ENCODE assay signal across 19 mouse cellular contexts in the genomic region with DNA sequence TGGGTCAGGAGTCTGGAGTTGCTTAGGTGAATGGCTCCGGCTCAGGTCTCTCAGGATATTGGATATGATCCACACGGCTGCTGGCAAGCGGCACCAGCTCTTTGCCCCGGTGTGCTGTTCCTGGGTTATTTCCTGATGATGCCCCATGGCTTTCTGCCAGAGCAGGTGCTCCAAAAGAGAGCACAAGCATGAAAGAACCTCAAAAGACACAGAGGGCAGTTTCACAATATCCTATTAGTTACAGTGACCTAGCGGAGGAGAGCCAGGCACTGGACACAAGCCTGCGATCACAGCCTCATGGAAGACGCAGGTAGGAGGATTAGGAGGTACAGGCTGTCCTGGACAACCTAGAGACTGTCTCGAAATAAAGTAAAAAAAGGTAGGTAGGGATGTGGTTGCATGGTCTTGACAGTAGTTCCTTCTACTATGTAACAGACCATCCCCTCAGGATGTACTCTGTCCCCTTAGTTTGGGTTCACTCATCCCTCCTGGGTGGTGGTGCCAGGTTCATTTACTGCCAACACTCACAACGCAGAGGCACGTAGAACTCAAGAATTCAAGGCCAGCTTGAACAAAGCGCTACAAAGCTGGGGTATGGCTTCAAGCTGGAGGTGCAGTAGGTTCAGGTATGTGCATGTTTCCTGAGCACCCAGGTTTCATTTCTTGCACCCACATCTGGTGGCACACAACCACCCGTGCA. TPM values are rescaled to one million over a fixed set of nuclear protein-coding genes. Genes with fewer than 3 reads are reported as not detected.
A peak's percentile ranks its signal among the peaks of the same experiment; 100 is the strongest.
DNase-seq lines count a peak whose midpoint lies in the region; ATAC-seq and TF ChIP-seq lines count a peak whose summit lies in the region.
"Had no signal": no experiment of that assay in that cellular context is flagged by ENCODE, and none has a peak within 500 bp of the region (broad histone marks: within the 10 kb centered on the region; RNA-seq: fewer than 3 reads in every experiment).

No protein-coding gene starts in this region.

- DNase-seq in urinary bladder, postnatal 36 days (ENCODE audit: low spot score in 2 of 2), result peak; percentile 26 to 28
- no peak for DNase-seq in urinary bladder, postnatal 4 days (ENCODE audit: low spot score in 2 of 2)
- no peak for DNase-seq in left cerebral cortex, adult 11 months (ENCODE audit: low spot score)
- DNase-seq in layer of hippocampus, adult 2 months (ENCODE audit: low spot score in 2 of 2), result no peak
- DNase-seq in hindbrain, postnatal 0 days (ENCODE audit: low spot score), result no peak
- DNase-seq: cerebellum, adult 8-10 months; embryo, embryonic 11 days; gastrocnemius, postnatal 25 days; heart, postnatal 14 days; right cerebral cortex, adult 18-20 months had no signal

- no peaks in the 10 kb centered on the region for H3K27me3 ChIP-seq in kidney, embryonic 15.5 days
- H3K27me3 ChIP-seq in lung, embryonic 15.5 days, result no peaks in the 10 kb centered on the region
- H3K27me3 ChIP-seq in hindbrain, postnatal 0 days (ENCODE audit: insufficient read depth, low read length), result no peaks in the 10 kb centered on the region
- H3K27me3 ChIP-seq: embryonic facial prominence, embryonic 15.5 days had no signal

- H3K4me3 ChIP-seq in kidney, embryonic 15.5 days (replicated peaks), result no peak overlapping the region
- no peak overlapping the region for H3K4me3 ChIP-seq in lung, embryonic 15.5 days
- no peak overlapping the region for H3K4me3 ChIP-seq in layer of hippocampus, adult 2 months
- no peak overlapping the region for H3K4me3 ChIP-seq in hindbrain, postnatal 0 days (ENCODE audit: low read length)
- H3K4me3 ChIP-seq: embryonic facial prominence, embryonic 15.5 days; hindbrain, embryonic 13.5 days had no signal

- no peak for TF ChIP-seq CTCF in layer of hippocampus, adult 2 months (conservative IDR thresholded peaks at IDR 0.05)
- TF ChIP-seq CTCF in hindbrain, postnatal 0 days (IDR thresholded peaks at IDR 0.05; ENCODE audit: low read depth), result no peak

- H3K27ac ChIP-seq in kidney, embryonic 15.5 days, result peak overlapping the region; percentile 79
- H3K27ac ChIP-seq in lung, embryonic 15.5 days, result peak overlapping the region; percentile 76; the same call in 1 of the 2 replicates
- no peak overlapping the region for H3K27ac ChIP-seq in layer of hippocampus, adult 2 months
- H3K27ac ChIP-seq in hindbrain, postnatal 0 days, result no peak overlapping the region
- H3K27ac ChIP-seq: embryonic facial prominence, embryonic 15.5 days; hindbrain, embryonic 13.5 days; liver, embryonic 14.5 days had no signal

- H3K9me3 ChIP-seq in kidney, embryonic 15.5 days (replicated peaks), result no peaks in the 10 kb centered on the region
- no peaks in the 10 kb centered on the region for H3K9me3 ChIP-seq in lung, embryonic 15.5 days
- H3K9me3 ChIP-seq in hindbrain, postnatal 0 days (ENCODE audit: low read length), result no peaks in the 10 kb centered on the region
- H3K9me3 ChIP-seq: embryonic facial prominence, embryonic 15.5 days; hindbrain, embryonic 13.5 days had no signal

- no peaks in the 10 kb centered on the region for H3K36me3 ChIP-seq in kidney, embryonic 15.5 days
- H3K36me3 ChIP-seq in lung, embryonic 15.5 days, result no peaks in the 10 kb centered on the region
- no peaks in the 10 kb centered on the region for H3K36me3 ChIP-seq in hindbrain, postnatal 0 days (ENCODE audit: insufficient read depth, low read length)
- H3K36me3 ChIP-seq: embryonic facial prominence, embryonic 15.5 days; hindbrain, embryonic 13.5 days had no signal

- ATAC-seq in kidney, embryonic 15.5 days (replicated peaks; ENCODE audit: low FRiP score), result no peak
- ATAC-seq in lung, embryonic 15.5 days (ENCODE audit: borderline replicate concordance, extremely low read depth, low FRiP score, low TSS enrichment), result no peak
- no peak for ATAC-seq in hindbrain, postnatal 0 days
- ATAC-seq: intestine, embryonic 16.5 days had no signal

- no peak overlapping the region for H3K9ac ChIP-seq in kidney, embryonic 15.5 days
- H3K9ac ChIP-seq in lung, embryonic 15.5 days, result no peak overlapping the region
- H3K9ac ChIP-seq in hindbrain, postnatal 0 days (replicated peaks; ENCODE audit: low read length), result no peak overlapping the region
- H3K9ac ChIP-seq: embryonic facial prominence, embryonic 15.5 days; hindbrain, embryonic 13.5 days; liver, embryonic 14.5 days had no signal

- peaks cover 20% of the 10 kb centered on the region for H3K4me1 ChIP-seq in kidney, embryonic 15.5 days
- peaks cover 10% of the 10 kb centered on the region for H3K4me1 ChIP-seq in lung, embryonic 15.5 days
- H3K4me1 ChIP-seq in hindbrain, postnatal 0 days (ENCODE audit: insufficient read depth, low read length), result 0 out of 2 replicates have a peak, but pooled peaks cover 5% of the 10 kb centered on the region

- H3K4me2 ChIP-seq in kidney, embryonic 15.5 days, result no peak overlapping the region
- H3K4me2 ChIP-seq in lung, embryonic 15.5 days, result no peak overlapping the region
- no peak overlapping the region for H3K4me2 ChIP-seq in hindbrain, postnatal 0 days (ENCODE audit: low read depth, low read length)
- H3K4me2 ChIP-seq: embryonic facial prominence, embryonic 15.5 days; heart, embryonic 11.5 days; hindbrain, embryonic 13.5 days had no signal

- 75% methylated on average over 12 of the region's 12 CpGs for WGBS in kidney, embryonic 15.5 days
- 69% methylated on average over 12 of the region's 12 CpGs for WGBS in lung, embryonic 15.5 days
- 78% methylated on average over 12 of the region's 12 CpGs for WGBS in hindbrain, postnatal 0 days

RNA-seq across cellular contexts. Expression of a gene that starts 4.2 kb away (rescaled TPM):
- polyA plus RNA-seq in kidney, embryonic 15.5 days (2015; fragmentation: Nextera tagmentation; extraction: Ambion mirVana), result 257 and 267 TPM in 2 replicates
- polyA plus RNA-seq in lung, embryonic 15.5 days (2015; fragmentation: Nextera tagmentation; extraction: Ambion mirVana), result 199 and 209 TPM in 2 replicates
- total RNA-seq in layer of hippocampus, adult 2 months (2021), result 100 to 1,000 TPM; 136 to 153 TPM
- 20.8 and 21.2 TPM in 2 replicates for total RNA-seq in hindbrain, postnatal 0 days (2014; rRNA removed)
- 173 and 174 TPM in 2 replicates for polyA plus RNA-seq in hindbrain, postnatal 0 days (2015; fragmentation: Nextera tagmentation; extraction: Ambion mirVana)

RNA-seq across cellular contexts. Expression of a gene that starts 40.7 kb away (rescaled TPM):
- 3.1 and 3.5 TPM in 2 replicates for polyA plus RNA-seq in kidney, embryonic 15.5 days (2015; fragmentation: Nextera tagmentation; extraction: Ambion mirVana)
- polyA plus RNA-seq in lung, embryonic 15.5 days (2015; fragmentation: Nextera tagmentation; extraction: Ambion mirVana), result 5.6 and 7.0 TPM in 2 replicates
- total RNA-seq in layer of hippocampus, adult 2 months (2021), result under 1 TPM; 0.39 to 0.92 TPM
- total RNA-seq in hindbrain, postnatal 0 days (2014; rRNA removed), result 0.75 and 6.9 TPM in 2 replicates
- 1.5 and 2.1 TPM in 2 replicates for polyA plus RNA-seq in hindbrain, postnatal 0 days (2015; fragmentation: Nextera tagmentation; extraction: Ambion mirVana)
- total RNA-seq: adrenal gland, postnatal 36 days; megakaryocyte, adult 5-6 weeks had no signal

Comparison
In these comparisons a context has a peak if more than half of its experiments do, and no peak if none do; other contexts are left out.
1. DNase-seq: peak in urinary bladder, postnatal 36 days (2 of 2); none in urinary bladder, postnatal 4 days (0 of 2), left cerebral cortex, adult 11 months (single experiment), layer of hippocampus, adult 2 months (0 of 2) and hindbrain, postnatal 0 days (single experiment).
2. H3K27ac ChIP-seq: peak in kidney, embryonic 15.5 days (single experiment) and lung, embryonic 15.5 days (single experiment); none in layer of hippocampus, adult 2 months (single experiment) and hindbrain, postnatal 0 days (single experiment).